Mouse (Mus musculus) neural tube, embryonic 10.5 days (tissue): ENCODE results near the gene Tubb4a.
"Not testable (repeated sequence)": the region's sequence is repeated elsewhere in the genome, so short reads cannot be mapped to it uniquely, and the experiment has no call there.

Experiments used
- DNase-seq: peaks from one replicate; pipeline ENCODE4 v3.0.0-alpha.2; 2017; ENCODE audit warnings: low spot score; ENCODE audit errors: extremely low spot score

Gene Tubb4a

DNA sequence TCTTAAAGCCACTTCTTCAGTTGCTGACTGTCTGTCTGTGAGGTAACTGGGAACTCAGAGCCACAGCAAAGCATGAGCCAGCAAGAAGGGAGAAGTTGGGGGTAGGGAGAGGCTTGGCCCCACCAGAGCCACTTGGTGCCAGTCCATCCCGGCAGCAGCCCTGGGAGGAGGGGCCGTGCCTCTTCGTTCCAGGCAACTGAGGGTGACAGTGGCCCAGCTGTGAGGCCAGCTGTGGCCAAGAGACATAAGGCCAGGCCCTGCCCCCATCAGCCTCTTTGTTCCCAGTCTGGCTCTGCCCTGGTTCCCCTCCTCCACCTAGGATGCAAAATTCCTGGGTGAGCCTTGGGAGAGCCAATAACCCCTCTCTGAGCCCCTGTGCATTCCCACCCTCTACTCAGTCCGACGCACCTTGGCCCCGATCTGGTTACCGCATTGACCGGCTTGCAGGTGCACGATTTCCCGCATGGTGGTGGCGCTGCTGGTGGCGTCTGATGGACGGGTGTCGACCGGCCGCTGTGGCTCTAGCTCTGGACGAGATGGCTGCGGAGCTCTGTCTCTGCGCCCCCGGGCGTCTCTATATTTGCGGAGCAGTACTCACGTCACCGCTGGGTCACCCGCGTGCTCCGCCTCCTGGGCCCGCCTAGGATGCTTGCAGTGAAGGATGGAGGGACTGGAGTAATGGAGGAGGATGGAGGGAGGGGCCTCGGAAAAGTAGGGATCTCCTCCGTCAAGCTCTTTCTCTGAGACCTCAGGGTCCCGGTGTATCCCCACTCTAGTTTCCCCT is at the start of gene Tubb4a:
Tubb4a (minus strand) TSS at position 734 of the 784 bp plus-strand sequence.
- DNase-seq: peak; percentile 45

DNA sequence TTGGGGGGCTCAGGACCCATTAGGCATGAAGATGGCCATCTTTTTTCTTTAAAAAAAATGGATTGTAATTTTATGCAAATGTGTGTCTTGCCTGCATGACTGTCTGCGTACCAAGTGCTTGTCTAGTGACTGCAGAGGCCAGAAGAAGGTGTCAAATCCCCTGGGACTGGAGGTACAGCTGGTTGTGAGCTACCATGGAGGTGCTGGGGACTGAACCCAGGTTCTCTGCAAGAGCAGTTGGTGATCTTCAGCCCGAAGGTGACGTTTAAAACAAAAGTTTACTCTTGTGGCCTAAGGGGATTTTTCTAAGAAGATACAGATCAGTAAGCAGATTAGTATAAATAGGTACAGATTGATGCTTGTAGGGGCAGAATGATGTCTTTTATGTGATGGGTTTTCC is 48.1 kb upstream of the Tubb4a start:
- DNase-seq: no peak

DNA sequence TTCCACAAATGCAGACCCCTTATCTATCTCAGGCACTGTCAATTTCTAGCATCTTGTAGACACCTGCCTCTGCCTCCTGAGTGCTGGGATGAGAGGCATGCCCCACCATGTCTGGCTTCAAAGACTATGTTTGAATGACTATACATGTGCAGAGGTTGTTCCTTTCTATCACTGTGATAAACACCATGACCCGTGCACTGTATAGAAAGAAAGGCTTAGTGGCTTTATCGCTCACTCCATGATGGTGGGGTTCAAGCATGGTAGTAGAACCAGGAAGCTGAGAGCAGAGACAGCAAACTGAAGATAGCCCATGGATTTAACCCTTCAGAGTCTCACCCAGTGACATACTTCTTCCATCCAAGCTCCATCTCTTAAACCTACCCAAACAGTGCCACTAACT is 47.1 kb upstream of the Tubb4a start:
- DNase-seq: no peak

DNA sequence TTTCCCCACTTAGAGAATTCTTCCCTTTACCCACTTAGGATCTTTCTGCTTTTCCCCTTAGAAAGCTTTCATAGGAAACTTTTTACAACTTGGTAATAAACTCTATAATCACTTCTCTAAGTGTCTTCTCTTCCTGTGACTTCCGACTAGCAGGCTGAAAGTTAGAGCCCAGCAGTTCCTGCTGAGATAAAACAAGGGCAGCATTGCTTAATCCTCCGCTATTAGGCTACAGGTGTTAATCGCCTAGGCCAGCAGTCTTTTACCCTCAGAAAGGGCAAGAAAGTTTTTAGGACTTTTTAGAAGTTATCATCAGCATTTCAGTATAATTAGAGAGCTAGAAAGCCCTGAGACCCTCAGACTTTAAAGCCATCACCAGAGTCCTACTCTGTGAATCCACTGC is 46.4 kb upstream of the Tubb4a start:
- DNase-seq: not testable (repeated sequence)

DNA sequence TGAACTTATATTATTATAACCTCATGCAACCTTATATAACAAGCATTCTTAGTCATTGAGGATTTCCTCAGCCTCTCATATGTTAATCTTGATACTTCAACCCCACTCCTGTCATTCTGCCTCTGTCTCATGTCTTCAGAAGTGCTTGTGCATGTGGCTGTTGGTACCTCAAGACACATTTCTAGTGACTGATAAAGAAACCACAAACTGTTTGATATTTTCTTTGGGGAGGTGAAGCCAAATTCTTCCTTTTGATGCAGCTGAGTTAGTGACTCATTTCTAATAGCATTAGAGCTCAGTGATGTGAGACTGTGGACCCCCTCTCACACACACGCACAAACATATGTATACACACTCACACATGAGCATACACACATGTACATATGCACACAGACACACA is 44.2 kb upstream of the Tubb4a start:
- DNase-seq: no peak

DNA sequence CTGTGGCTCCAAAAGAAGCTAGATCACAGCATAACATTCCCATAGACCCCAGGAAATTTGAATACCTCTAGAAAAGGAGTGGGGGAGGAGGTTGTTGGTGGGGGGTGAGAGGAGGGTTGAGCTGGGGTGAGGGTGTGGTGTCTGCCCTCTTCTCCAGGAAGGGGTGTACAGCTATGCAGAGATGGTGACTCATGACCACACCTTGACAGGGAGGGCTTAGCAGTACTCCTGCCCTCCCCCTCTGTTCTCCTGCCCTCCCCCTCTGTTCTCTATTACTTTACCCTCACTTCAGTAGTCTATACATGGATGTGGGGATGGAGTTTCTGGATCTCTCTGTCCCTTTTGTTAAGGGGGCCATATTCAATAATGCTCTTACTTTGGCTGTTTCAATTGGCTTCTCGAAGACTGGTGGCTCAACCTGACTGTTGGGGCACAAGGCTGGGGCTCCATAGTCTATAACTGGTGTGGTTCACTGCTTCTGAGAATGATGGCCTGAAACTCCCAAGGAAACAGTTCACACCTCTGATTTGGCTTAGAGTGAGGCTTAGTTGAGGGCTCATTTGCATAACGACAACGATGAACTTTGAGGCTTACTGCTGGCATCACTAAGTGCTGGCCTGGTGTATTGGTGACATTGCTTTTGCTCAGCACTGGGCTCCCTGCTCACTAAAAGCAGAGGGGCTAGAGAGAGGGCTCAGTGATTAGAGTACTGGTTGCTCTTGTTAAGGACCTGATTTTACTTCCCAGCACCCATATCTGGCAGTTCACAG is 38.5 kb upstream of the Tubb4a start:
- no peak for DNase-seq

DNA sequence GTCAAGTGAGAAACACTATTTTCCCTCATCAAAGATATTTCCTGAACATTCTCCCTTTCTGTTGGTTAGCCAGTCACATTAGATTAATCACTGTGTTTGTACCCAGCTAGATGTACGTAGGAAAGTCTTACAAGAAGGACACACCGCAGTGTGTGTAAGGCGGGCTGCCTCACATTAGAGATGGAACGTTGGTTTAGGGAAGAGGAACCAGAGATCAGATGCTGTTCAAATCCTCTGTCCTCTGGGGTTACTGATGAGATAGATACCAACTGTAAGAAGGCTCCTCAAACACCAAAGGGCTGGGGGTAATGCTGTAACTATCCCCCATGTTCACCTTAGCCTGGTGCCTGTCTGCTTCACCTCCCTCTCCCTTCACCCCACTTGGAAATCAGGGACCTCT is 37.2 kb upstream of the Tubb4a start:
- no peak for DNase-seq

DNA sequence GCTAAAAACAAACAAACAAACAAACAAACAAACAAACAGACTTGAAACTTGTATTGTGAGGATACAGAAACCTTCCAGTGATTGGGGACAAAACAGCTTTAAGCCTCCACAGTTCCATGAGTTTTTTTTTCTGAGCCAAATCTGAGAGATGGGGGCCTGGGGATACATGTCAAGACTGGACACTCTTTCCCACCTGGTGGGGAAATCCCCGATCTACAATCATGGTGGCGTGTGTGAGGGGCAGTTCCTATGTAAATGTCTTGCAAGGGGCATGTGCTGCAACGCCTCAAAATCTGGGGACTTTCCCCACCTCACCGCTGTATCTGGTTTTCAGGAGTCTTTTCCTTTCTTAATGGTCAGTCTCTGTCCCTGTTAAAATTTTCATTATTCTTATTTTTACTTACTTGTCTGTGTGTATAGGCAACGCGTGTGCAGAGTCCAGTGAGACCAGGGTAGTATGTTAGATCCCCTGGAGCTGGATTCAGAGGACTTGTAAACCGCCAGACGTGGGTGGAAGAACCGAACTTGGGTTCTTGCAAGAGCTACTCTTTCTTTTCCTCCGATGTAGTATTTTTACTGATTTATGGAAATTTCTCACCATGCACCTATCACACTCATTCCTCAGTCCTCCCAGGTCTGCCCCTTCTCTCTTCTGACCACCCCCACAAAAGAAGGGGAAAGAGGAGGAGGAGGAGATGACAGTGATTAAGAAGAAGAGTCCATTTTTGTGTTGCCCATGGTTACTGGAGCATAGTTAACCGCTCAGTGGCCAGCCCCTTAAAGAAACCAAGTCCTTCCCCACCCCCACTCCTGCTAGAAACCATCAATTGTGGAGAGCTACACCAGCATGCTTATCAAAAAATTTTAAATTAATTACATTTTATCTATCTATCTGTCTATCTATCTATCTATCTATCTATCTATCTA is 35.9 kb upstream of the Tubb4a start:
- DNase-seq: no peak

GRCm38 (mm10) chr17:57121856-57122255 is 34.3 kb upstream of the Tubb4a start:
- no peak for DNase-seq

- peak; percentile 37 for DNase-seq
These were observed 31.2 kb upstream of the Tubb4a start for GRCm38 (mm10) chr17:57118524-57119349.

DNA sequence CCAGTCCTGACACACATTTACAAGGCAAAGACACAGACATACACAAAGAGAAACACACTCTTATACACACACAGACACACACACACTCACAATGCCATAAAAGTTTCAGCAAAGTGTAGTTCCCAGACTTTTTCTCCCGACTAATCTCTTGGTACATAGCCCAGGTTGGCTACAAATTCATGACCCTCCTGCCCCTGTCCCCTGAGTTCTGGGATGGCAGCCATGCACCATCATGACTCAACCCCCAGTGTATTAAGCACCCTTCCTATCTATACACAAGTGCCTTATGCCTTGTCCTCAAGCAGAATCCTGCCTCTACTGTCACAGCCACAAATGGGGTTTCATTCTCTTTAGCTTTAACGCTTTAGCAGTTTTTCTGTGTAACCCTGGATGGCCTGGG is 29.2 kb upstream of the Tubb4a start:
- no peak for DNase-seq

GRCm38 (mm10) chr17:57112768-57113474 is 25.3 kb upstream of the Tubb4a start:
- DNase-seq: no peak

GRCm38 (mm10) chr17:57110005-57110404 is 22.4 kb upstream of the Tubb4a start:
- DNase-seq: no peak

GRCm38 (mm10) chr17:57108666-57109171 is 21.1 kb upstream of the Tubb4a start:
- no peak for DNase-seq

DNA sequence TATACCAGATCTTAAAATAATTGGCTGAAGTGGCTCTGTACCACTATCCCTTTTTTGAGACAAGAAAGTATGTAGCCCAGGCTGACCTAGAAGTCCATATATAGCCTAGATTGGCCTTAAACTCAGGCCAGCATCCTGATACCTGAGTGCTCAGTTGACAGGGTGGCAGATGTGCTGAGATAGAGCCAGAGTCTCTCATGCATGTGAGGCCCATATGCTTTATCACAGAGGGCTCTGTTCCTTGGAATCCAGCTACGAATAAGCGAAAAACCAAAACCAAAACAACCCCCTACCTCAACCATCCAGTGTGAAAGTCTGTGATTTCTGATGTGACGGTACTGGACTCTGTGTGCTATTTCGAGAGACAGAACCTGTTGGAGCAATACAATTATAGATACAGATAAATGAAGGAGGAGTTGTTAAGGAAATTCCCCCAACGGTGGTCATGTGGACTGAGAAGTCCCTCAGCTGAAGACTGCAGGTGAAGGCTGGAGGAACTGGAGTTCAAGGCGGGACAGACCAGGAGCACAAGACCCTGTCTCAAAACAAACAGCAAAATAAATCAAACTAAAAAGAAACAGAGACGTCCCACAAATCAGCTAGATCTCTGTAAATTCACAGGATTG is 20.6 kb upstream of the Tubb4a start:
- no peak for DNase-seq

DNA sequence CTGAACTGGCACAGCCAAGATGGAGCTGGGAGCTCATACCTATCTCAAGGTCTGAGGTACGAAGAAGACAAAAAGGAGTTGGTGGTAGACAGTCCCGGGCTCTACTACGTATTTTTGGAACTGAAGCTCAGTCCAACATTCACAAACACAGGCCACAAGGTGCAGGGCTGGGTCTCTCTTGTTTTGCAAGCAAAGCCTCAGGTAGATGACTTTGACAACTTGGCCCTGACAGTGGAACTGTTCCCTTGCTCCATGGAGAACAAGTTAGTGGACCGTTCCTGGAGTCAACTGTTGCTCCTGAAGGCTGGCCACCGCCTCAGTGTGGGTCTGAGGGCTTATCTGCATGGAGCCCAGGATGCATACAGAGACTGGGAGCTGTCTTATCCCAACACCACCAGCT is 19.5 kb upstream of the Tubb4a start:
- no peak for DNase-seq

DNA sequence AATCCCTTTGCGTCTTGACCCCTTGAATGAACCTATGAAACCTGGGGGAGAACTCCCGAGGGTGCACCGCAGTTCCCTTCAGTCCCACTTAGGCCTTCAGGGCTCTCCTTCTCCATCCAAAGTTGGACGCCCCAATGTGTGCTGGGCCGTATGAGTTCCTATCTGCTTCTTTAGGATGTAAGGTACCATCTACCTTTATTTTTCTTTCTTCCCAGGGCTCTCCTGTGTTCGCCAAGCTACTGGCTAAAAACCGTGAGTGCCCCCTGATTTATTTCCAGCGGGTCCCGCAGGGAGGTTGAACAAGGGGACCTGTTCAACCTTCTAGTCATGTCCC is 18.4 kb upstream of the Tubb4a start:
- DNase-seq: peak; percentile 24

GRCm38 (mm10) chr17:57105181-57106034 is 17.8 kb upstream of the Tubb4a start, which contains the start of gene Tnfsf9:
TSS of gene Tnfsf9 (plus strand) at chr17:57105325.
- DNase-seq: peak; percentile 73

DNA sequence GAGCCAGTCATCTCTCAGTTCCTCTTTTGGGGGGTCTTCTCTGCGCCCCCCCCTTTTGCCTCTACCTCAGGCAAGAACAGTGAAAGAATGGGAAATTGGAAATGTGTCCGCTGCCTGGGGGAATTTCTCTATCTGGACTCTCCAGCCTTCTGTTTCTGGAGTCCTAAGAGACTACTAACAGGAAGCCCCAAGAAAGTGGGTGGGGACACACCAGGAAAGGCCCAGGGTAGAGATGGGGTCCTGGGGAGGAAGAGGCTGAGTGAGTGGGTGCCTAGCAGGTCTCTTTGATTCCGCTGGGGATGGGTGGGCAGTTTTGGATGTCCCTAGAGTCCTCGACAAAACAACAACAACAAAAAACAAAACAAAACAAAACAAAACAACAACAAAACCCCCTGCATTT is 16.9 kb upstream of the Tubb4a start:
- DNase-seq: no peak
